Mouse (Mus musculus): ENCODE data around the gene Zfp839. TPM values are rescaled to one million over a fixed set of nuclear protein-coding genes. Genes with fewer than 3 reads are reported as not detected.

Gene Zfp839
- polyA plus RNA-seq (2017; shearing (Covaris generic)), result 2.1 TPM

GRCm38 (mm10) chr12:110850010-110850928 lies at the start of gene Zfp839:
Gene Zfp839, plus strand, starts transcription at chr12:110850253.

GRCm38 (mm10) chr12:110840348-110841198 lies 9.5 kb upstream of the Zfp839 start, which contains the start of gene Mok:
Gene Mok, minus strand, starts transcription at chr12:110840939.

GRCm38 (mm10) chr12:110889036-110890020 lies 39.3 kb downstream of the Zfp839 start, which contains the start of the genes Cinp and Tecpr2:
Gene Cinp, minus strand, starts transcription at chr12:110889145.
Gene Tecpr2, plus strand, starts transcription at chr12:110889264.

Other genes with a start within 250 kb of the Zfp839 start
- 32.0 TPM for gene Dync1h1, start 248.8 kb upstream of the Zfp839 start, polyA plus RNA-seq (2017; shearing (Covaris generic))
- not detected for gene 1700001K19Rik, start 167.6 kb upstream of the Zfp839 start, polyA plus RNA-seq (2017; shearing (Covaris generic))
- gene Hsp90aa1, start 147.5 kb upstream of the Zfp839 start, polyA plus RNA-seq (2017; shearing (Covaris generic)), result 322 TPM
- gene Wdr20, start 112.3 kb upstream of the Zfp839 start, polyA plus RNA-seq (2017; shearing (Covaris generic)), result 60.5 TPM
- gene Mok, start 9.3 kb upstream of the Zfp839 start, polyA plus RNA-seq (2017; shearing (Covaris generic)), result not detected
- gene Cinp, start 38.9 kb downstream of the Zfp839 start, polyA plus RNA-seq (2017; shearing (Covaris generic)), result 40.0 TPM
- gene Tecpr2, start 39.0 kb downstream of the Zfp839 start, polyA plus RNA-seq (2017; shearing (Covaris generic)), result 3.6 TPM
- gene Ankrd9, start 128.8 kb downstream of the Zfp839 start, polyA plus RNA-seq (2017; shearing (Covaris generic)), result 2.5 TPM
- gene Rcor1, start 189.1 kb downstream of the Zfp839 start, polyA plus RNA-seq (2017; shearing (Covaris generic)), result 6.3 TPM